In the genomic region with DNA sequence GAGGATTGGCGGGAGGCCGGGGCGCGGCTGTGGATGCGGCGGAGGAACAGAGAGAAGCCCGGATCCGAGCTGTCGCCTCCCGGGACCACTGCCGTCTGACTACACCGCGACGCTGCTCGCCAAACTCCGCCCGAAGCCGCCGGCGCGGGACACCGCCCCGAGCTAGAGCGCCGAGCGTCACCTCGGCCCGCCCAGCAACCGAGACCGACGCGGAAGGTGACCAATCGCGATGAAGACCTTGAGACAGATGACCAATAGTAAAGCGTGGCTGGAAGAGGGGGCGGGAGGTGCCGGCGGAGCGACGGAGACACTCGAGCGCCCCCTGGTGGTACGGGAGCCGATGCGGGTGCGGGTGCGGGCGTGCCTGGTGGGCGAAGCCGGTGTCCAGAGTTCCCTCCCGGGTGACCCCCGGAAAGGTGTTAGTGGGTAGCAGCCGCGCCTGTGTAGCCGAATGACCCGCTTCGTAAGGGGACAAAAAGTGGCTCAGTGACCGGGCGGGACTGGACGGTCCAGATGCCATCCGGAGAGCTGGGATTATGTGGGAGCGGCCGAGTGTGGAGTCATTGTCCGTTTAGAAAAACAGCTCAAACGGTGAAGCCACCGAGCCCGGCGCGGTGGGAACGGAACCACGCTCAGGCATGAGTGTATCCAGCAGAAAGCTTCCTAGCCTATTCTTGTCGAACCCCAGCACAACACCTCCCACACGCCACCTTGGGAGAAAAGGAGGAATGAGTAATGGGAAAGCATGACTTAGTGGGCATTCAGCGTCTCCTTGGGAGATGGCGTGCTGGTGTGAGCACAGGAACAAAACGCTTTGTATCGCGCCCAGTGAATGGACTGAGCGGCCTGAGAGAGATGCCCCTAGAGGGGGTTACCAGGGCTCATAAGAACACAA, we compare ENCODE assay signal across 1 mouse cellular context.
TF ChIP-seq lines count a peak whose summit lies in the region.

A gene (minus strand): TSS at position 98 of the 895 bp plus-strand sequence.

TF ChIP-seq in CH12.LX, 34 proteins besides CTCF, POLR2A, EP300 and RAD21 (continued from another document):
- TF ChIP-seq ZNF384 (IDR thresholded peaks at IDR 0.05; ENCODE audit: low read depth, low read length), result no peak
- peak; percentile 81 for TF ChIP-seq ZMIZ1 (IDR thresholded peaks at IDR 0.05; ENCODE audit: low read depth, low read length)
- peak; percentile 85 for TF ChIP-seq NELFE (IDR thresholded peaks at IDR 0.05; ENCODE audit: low read depth, low read length)
- TF ChIP-seq SIN3A (IDR thresholded peaks at IDR 0.05; ENCODE audit: low read length), result 0 out of 2 replicates have a peak, but pooled peaks have one; percentile 40
- peak; percentile 9; the same call in 1 of the 2 replicates for TF ChIP-seq MEF2A (IDR thresholded peaks at IDR 0.05; ENCODE audit: borderline replicate concordance, low read depth, low read length)
- no peak for TF ChIP-seq ZC3H11A (IDR thresholded peaks at IDR 0.05; ENCODE audit: low read depth, low read length)
- TF ChIP-seq JUND (conservative IDR thresholded peaks at IDR 0.05; ENCODE audit: low read depth, low read length), result no peak
- TF ChIP-seq MAFK (IDR thresholded peaks at IDR 0.05; ENCODE audit: insufficient replicate concordance, low read length), result no peak
- TF ChIP-seq ELF1 (IDR thresholded peaks at IDR 0.05; ENCODE audit: low read depth, low read length), result peak; percentile 15; the same call in 1 of the 2 replicates
- TF ChIP-seq RCOR1 (conservative IDR thresholded peaks at IDR 0.05; ENCODE audit: low read depth, low read length), result no peak
- peak; percentile 49 for TF ChIP-seq NRF1 (IDR thresholded peaks at IDR 0.05; ENCODE audit: low read depth, low read length)
- peak; percentile 97 for TF ChIP-seq CHD2 (IDR thresholded peaks at IDR 0.05; ENCODE audit: low read length)
- no peak for TF ChIP-seq E2F4 (IDR thresholded peaks at IDR 0.05; ENCODE audit: insufficient replicate concordance, low read depth, low read length)
- peak; percentile 63; the same call in 1 of the 2 replicates for TF ChIP-seq IRF4 (IDR thresholded peaks at IDR 0.05; ENCODE audit: low read depth, low read length)
- TF ChIP-seq BHLHE40 (IDR thresholded peaks at IDR 0.05; ENCODE audit: low read depth, low read length), result peak; percentile 47
- peak; percentile 60 for TF ChIP-seq MXI1 (IDR thresholded peaks at IDR 0.05; ENCODE audit: low read depth, low read length)
- peak; percentile 66; the same call in 1 of the 2 replicates for TF ChIP-seq MAX (IDR thresholded peaks at IDR 0.05; ENCODE audit: low read length)
- no peak for TF ChIP-seq MYC (IDR thresholded peaks at IDR 0.05; ENCODE audit: low read depth, low read length)
- TF ChIP-seq JUN (IDR thresholded peaks at IDR 0.05; ENCODE audit: insufficient read depth, low read depth, low read length), result no peak
- 0 out of 2 replicates have a peak, but pooled peaks have one; percentile 41 for TF ChIP-seq KAT2A (IDR thresholded peaks at IDR 0.05; ENCODE audit: insufficient replicate concordance, low read length)
- TF ChIP-seq UBTF (IDR thresholded peaks at IDR 0.05; ENCODE audit: low read depth, low read length), result no peak
- peak; percentile 75 for TF ChIP-seq TCF12 (IDR thresholded peaks at IDR 0.05; ENCODE audit: low read depth, low read length)
- TF ChIP-seq MAZ (IDR thresholded peaks at IDR 0.05; ENCODE audit: low read depth, low read length), result peak; percentile 81
- TF ChIP-seq ZKSCAN1 (IDR thresholded peaks at IDR 0.05; ENCODE audit: borderline replicate concordance, low read depth, low read length), result no peak
- TF ChIP-seq GABPA (IDR thresholded peaks at IDR 0.05; ENCODE audit: insufficient replicate concordance, low read depth, low read length), result no peak
- 0 out of 2 replicates have a peak, but pooled peaks have one; percentile 32 for TF ChIP-seq POLR2AphosphoS2 (IDR thresholded peaks at IDR 0.05; ENCODE audit: low read depth, low read length)
- no peak; the same call in 1 of the 2 replicates for TF ChIP-seq ETS1 (conservative IDR thresholded peaks at IDR 0.05; ENCODE audit: low read depth, low read length)
- TF ChIP-seq TBP (conservative IDR thresholded peaks at IDR 0.05; ENCODE audit: low read depth, low read length), result 0 out of 2 replicates have a peak, but pooled peaks have one; percentile 41
- no peak for TF ChIP-seq PAX5 (IDR thresholded peaks at IDR 0.05; ENCODE audit: low read length)
- no peak for TF ChIP-seq USF2 (conservative IDR thresholded peaks at IDR 0.05; ENCODE audit: low read depth, low read length)
- TF ChIP-seq HCFC1 (IDR thresholded peaks at IDR 0.05; ENCODE audit: low read depth, low read length), result peak; percentile 52; the same call in 1 of the 2 replicates
TF ChIP-seq in CH12.LX: peak in this region for 18.
